Mouse (Mus musculus) liver, postnatal 0 days (tissue): ENCODE results near the gene Dph2. TPM values are rescaled to one million over a fixed set of nuclear protein-coding genes. Genes with fewer than 3 reads are reported as not detected.

Experiments used
- ATAC-seq: fragments of 200-750 bp; cut with Nextera tagmentation; 2 replicates; pipeline ENCODE4 v1.8.0; 2017; ENCODE audit warnings: mild to moderate bottlenecking, moderate library complexity
- DNase-seq: peaks from one replicate; pipeline ENCODE4 v3.0.0-alpha.2; 2016
- H3K27ac ChIP-seq: fragments of 300-500 bp; sonication (generic); 2 replicates; pipeline ENCODE4 v1.5.1; 2014; ENCODE audit warnings: antibody characterized with exemption, moderate library complexity, mild to moderate bottlenecking, low read depth
- H3K27me3 ChIP-seq: fragments of 300-500 bp; sonication (generic); 2 replicates; pipeline ENCODE4 v1.6.1; 2014; ENCODE audit warnings: low read length, control low read depth, mixed read lengths; ENCODE audit not compliant: insufficient read depth
- H3K36me3 ChIP-seq: fragments of 300-500 bp; sonication (generic); replicated peaks from 2 replicates; pipeline ENCODE4 v1.6.1; 2014; ENCODE audit warnings: mild to moderate bottlenecking, control low read depth, low read length, moderate library complexity, mixed read lengths; ENCODE audit not compliant: insufficient read depth
- H3K4me1 ChIP-seq: fragments of 300-500 bp; sonication (generic); 2 replicates; pipeline ENCODE4 v1.6.1; 2014; ENCODE audit warnings: antibody characterized with exemption, mild to moderate bottlenecking, control low read depth; ENCODE audit not compliant: insufficient read depth
- H3K4me2 ChIP-seq: fragments of 300-500 bp; sonication (generic); 2 replicates; pipeline ENCODE4 v1.6.1; 2014; ENCODE audit warnings: low read depth, mild to moderate bottlenecking, low read length, moderate library complexity, mixed read lengths
- H3K4me3 ChIP-seq: fragments of 300-500 bp; sonication (generic); 2 replicates; pipeline ENCODE4 v1.5.1; 2014; ENCODE audit warnings: low read depth, low read length
- H3K9ac ChIP-seq: fragments of 300-500 bp; sonication (generic); replicated peaks from 2 replicates; pipeline ENCODE4 v1.6.1; 2014; ENCODE audit warnings: mild to moderate bottlenecking, moderate library complexity
- H3K9me3 ChIP-seq: fragments of 300-500 bp; sonication (generic); 2 replicates; pipeline ENCODE4 v1.6.1; 2016; ENCODE audit warnings: mild to moderate bottlenecking, control low read depth, low read length, mixed read lengths
- CTCF ChIP-seq: sonication (generic); IDR thresholded peaks from 2 replicates; pipeline ENCODE4 v1.5.1; 2016; ENCODE audit warnings: antibody characterized with exemption, low read depth
- EP300 ChIP-seq: IDR thresholded peaks from 2 replicates; pipeline ENCODE4 v1.6.1; 2016; ENCODE audit warnings: antibody characterized with exemption, low read depth, mild to moderate bottlenecking
- WGBS: fragments of 180-500 bp; shearing (Covaris S2); extraction: QIAGEN DNeasy Blood & Tissue Kit; methylation state at CpG from one replicate; pipeline ENCODE4 v1.1.7; 2014; ENCODE audit not compliant: insufficient replicate concordance; 5-methylcytosine and 5-hydroxymethylcytosine counted together
- polyA plus RNA-seq: library from polyadenylated mRNA; unstranded; fragments of >200 nt; fragmentation: Nextera tagmentation; extraction: Ambion mirVana; gene quantifications from 2 replicates; pipeline ENCODE4 v1.2.1, GENCODE M21; 2015

Dph2 gene
- polyA plus RNA-seq, 1 experiment from 2014 or later, result 4.5 TPM

DNA sequence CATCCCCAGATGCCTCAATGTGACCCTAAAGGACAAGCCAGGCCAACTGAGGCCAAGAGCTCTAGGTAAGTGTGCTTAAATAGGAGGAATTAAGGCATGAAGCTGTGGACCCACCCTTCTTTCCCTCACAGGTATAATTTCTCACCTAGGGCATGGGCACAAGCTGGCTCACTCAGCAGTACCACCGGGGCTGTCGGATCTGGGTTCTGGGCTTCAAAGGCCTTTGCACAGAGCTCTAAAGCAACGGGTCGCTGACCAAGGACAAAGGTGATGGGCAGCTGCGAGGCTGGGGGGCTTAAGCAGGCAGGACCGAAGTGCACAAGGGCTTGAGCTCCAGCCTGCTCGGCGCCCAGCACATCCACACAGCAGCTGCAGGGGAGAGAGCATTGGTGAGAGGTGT, 1.1 kb downstream of the Dph2 start:
- 86% methylated on average over 8 of the region's 8 CpGs for WGBS
- Histone ChIP-seq H3K4me1 (peaks cover 16% of the 10 kb centered on the region), H3K9ac (no peak overlapping the region), H3K27ac (no peak overlapping the region), H3K4me3 (no peak overlapping the region), H3K4me2 (peak overlapping the region; percentile 96), H3K27me3 (no peaks in the 10 kb centered on the region), H3K36me3 (peaks cover 15% of the 10 kb centered on the region), H3K9me3 (no peaks in the 10 kb centered on the region)
- TF ChIP-seq CTCF (no peak), EP300 (no peak)
- DNase-seq (no peak), ATAC-seq (no peak)

DNA sequence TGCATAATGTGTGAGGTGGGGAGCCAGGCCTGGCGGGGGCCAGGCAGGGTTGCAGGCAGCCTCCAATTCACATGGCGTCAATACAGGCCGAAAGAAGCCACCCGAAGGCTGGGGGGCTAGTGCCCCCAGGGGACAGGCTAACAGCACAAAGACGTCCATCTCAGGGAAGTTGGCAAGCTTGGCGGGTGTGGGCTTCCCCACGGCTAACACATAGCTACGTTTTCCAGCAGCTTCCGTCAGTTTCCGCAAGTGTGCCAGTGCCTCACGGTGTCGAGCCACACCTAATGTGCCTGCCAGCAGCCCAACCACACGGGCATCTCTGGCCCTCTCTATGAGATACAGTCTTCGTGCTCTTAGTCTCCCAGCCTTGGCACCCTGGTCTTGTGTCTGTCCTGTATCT, 1.8 kb downstream of the Dph2 start:
- H3K27ac ChIP-seq, result no peak overlapping the region
- no peaks in the 10 kb centered on the region for H3K9me3 ChIP-seq
- H3K36me3 ChIP-seq, result peaks cover 23% of the 10 kb centered on the region
- no peak overlapping the region for H3K4me3 ChIP-seq
- no peak overlapping the region for H3K4me2 ChIP-seq
- no peak for TF ChIP-seq CTCF
- TF ChIP-seq EP300, result no peak
- 89% methylated on average over 14 of the region's 14 CpGs for WGBS
- no peak overlapping the region for H3K9ac ChIP-seq
- peaks cover 16% of the 10 kb centered on the region for H3K4me1 ChIP-seq
- ATAC-seq (no peak), DNase-seq (no peak)
- no peaks in the 10 kb centered on the region for H3K27me3 ChIP-seq

DNA sequence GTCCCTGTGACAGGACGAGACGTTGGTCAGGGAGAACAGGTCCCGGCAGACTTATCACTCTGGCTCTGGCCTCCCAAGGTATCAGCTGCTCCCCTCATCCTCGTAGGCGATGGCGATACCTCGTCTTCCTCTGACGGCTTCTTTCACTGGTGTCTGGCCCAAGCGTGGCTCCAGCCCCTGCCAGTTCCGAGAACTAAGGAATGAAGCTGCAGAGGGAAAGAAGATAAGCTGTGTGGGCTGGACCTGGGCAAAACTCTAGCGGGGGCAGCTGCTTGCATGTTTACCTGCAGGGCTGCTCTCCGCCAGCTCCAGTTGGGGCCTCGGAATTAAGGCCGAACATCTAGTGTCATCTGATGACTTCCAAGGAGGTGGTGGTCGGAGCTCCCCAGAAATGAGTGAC, 2.4 kb downstream of the Dph2 start:
- Histone ChIP-seq H3K4me1 (peaks cover 16% of the 10 kb centered on the region), H3K4me3 (no peak overlapping the region), H3K27ac (no peak overlapping the region), H3K36me3 (peaks cover 27% of the 10 kb centered on the region), H3K9me3 (no peaks in the 10 kb centered on the region), H3K27me3 (no peaks in the 10 kb centered on the region), H3K9ac (no peak overlapping the region), H3K4me2 (no peak overlapping the region)
- WGBS, result 82% methylated on average over 15 of the region's 15 CpGs
- TF ChIP-seq EP300 (no peak), CTCF (no peak)
- DNase-seq, result no peak
- ATAC-seq, result no peak

DNA sequence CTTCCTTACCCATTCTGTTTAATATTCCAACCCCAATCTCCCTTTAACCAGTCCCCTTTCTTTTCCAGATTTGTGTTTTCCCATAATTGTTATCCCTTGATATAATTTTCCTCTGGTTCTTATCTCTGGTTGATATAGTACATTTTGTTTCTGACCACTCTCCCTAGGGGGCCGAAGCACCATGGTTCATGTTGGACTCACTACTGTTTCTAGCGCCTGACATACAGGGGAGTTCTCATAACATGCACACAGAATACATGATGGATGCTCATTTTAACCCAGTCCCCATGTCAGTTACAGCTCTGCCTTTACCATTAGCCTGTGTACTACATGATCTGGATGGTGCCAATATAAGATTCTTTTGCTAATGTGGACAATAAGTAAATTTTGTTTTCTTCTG, 3.9 kb downstream of the Dph2 start:
- H3K36me3 ChIP-seq, result peaks cover 35% of the 10 kb centered on the region
- WGBS, result 68% methylated on average over 2 of the region's 2 CpGs
- H3K27ac ChIP-seq, result no peak overlapping the region
- H3K4me1 ChIP-seq, result peaks cover 21% of the 10 kb centered on the region
- peaks cover 9% of the 10 kb centered on the region for H3K27me3 ChIP-seq
- ATAC-seq, result no peak
- peak overlapping the region; percentile 93; the same call in 1 of the 2 replicates for H3K4me2 ChIP-seq
- no peak overlapping the region; the same call in 1 of the 2 replicates for H3K9ac ChIP-seq
- no peak for TF ChIP-seq CTCF
- DNase-seq, result no peak
- no peak overlapping the region; the same call in 1 of the 2 replicates for H3K4me3 ChIP-seq
- no peaks in the 10 kb centered on the region for H3K9me3 ChIP-seq

DNA sequence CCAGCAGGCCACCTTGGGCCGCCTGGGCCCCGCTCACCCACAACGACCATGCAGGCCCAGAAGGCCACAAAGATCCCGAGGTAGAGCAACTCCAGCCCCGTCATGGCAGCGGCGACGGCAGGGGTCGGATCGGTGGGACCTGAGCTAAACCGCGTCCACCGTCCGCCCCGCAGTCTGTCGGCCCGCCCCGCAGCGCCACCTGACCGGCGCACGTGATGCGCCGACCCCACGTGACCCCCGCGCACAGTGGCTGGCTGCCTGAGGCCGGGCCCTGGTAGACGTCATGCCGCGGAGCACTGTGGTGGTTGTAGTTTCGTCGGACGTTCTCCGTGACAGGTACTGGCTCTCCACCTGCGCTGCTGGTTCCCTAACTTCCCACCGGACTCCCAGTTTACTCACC, 4.7 kb downstream of the Dph2 start, which contains the start of gene Atp6v0b:
Gene Atp6v0b, minus strand, starts transcription at position 201 of the 400 bp plus-strand sequence.
- Histone ChIP-seq H3K4me3 (peak within 1 kb of the TSS; percentile 93), H3K4me1 (peaks cover 21% of the 10 kb centered on the region), H3K4me2 (peak within 1 kb of the TSS; percentile 93), H3K36me3 (peaks cover 35% of the 10 kb centered on the region), H3K27me3 (peaks cover 17% of the 10 kb centered on the region), H3K27ac (peak within 1 kb of the TSS; percentile 83), H3K9me3 (no peaks in the 10 kb centered on the region), H3K9ac (peak within 1 kb of the TSS; percentile 94)
- 4% methylated on average over 33 of the region's 37 CpGs for WGBS
- DNase-seq, result peak; percentile 96
- peak; percentile 92 for ATAC-seq
- TF ChIP-seq EP300, result no peak
- no peak for TF ChIP-seq CTCF

DNA sequence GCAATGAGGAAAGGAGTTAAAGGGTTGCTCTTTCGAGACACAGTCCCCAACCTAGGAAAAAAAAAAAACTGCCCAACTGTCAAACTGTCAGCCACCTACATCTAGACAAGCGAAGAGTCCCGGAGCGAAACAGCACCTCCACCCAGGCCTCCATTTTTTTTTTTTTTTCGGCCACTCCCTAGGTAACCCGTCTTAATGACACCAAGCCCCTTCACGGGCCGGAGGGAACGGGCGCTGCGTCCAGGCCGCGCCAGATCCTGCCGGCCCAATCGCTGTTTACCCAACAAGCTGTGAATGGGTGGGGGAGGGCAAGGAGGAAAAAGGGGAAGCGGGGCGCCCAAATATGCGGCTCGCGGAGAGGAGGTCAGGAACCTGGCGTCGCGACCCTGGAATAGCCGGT, 5.2 kb downstream of the Dph2 start:
- Histone ChIP-seq H3K9me3 (no peaks in the 10 kb centered on the region), H3K36me3 (peaks cover 35% of the 10 kb centered on the region), H3K9ac (peak overlapping the region; percentile 94), H3K27ac (peak overlapping the region; percentile 83), H3K4me2 (peak overlapping the region; percentile 93), H3K4me1 (peaks cover 21% of the 10 kb centered on the region), H3K4me3 (peak overlapping the region; percentile 93), H3K27me3 (peaks cover 20% of the 10 kb centered on the region)
- no peak for TF ChIP-seq EP300
- no peak for TF ChIP-seq CTCF
- under 1% methylated on average over 24 of the region's 24 CpGs for WGBS
- ATAC-seq (peak; percentile 24), DNase-seq (peak; percentile 65)

DNA sequence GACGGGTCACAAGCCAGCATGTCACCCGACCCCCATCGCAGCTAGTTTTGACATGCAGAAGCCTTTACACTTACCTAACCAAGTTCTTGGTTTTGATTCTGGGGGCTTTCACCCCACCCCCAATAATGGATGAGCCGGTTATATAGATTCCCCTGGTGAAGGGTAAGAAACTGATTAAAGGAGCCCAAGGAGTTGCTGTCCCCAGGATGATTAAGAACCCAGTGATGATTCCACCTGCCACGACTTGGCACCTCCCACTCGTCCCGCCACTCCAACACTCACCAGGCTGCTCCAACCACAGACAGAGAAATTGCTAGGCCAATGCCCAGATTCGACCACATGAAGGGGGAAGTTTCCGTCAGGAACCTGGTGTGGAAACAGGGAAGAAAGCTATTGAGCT, 5.8 kb downstream of the Dph2 start:
- DNase-seq (no peak), ATAC-seq (no peak)
- peak overlapping the region; percentile 94 for H3K9ac ChIP-seq
- WGBS, result 69% methylated on average over 9 of the region's 9 CpGs
- peak overlapping the region; percentile 93 for H3K4me2 ChIP-seq
- H3K4me3 ChIP-seq, result peak overlapping the region; percentile 93
- TF ChIP-seq CTCF, result no peak
- TF ChIP-seq EP300, result no peak
- peaks cover 35% of the 10 kb centered on the region for H3K36me3 ChIP-seq
- H3K4me1 ChIP-seq, result peaks cover 16% of the 10 kb centered on the region
- H3K27me3 ChIP-seq, result peaks cover 22% of the 10 kb centered on the region
- no peaks in the 10 kb centered on the region for H3K9me3 ChIP-seq
- H3K27ac ChIP-seq, result no peak overlapping the region
